Mouse (Mus musculus): ENCODE results near the gene Chd4. TPM values are rescaled to one million over a fixed set of nuclear protein-coding genes. Genes with fewer than 3 reads are reported as not detected.

The Chd4 gene
- total and polyA plus RNA-seq, 3 experiments: 93.0 to 232 (median 173) TPM

DNA sequence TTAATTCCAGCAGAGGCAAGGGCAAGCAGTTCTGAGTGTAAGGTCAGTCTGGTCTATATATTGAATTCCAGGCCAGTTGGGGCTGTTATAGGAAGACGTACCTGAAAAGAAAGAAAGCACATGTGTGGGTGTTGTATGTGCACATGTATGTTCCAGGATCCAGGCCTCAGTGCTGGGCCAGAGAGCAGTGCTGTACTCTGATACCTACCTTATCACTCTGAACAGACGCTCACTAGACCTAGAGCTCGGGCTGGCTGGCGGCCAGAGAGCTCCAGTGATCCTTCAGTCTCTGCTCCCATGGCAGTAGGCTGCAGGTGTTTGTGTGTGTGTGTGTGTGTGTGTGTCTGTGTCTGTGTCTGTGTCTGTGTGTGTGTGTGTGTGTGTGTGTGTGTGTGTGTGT, 8.4 kb downstream of the Chd4 start:
- Histone ChIP-seq H3K79me2 (ENCODE audit: control insufficient read depth, insufficient read depth, low read length, poor library complexity) (peaks cover 6% of the 10 kb centered on the region), H3K4me3 (ENCODE audit: control insufficient read depth in 1 of 2, insufficient read depth in 1 of 2, low read depth in 2 of 2, low read length in 2 of 2) (no peak overlapping the region), H3K27me3 (ENCODE audit: control insufficient read depth in 1 of 2, insufficient read depth in 2 of 2, low read length in 2 of 2) (no peaks in the 10 kb centered on the region), H3K4me1 (ENCODE audit: control insufficient read depth in 1 of 2, insufficient read depth in 2 of 2, low read length in 2 of 2) (peaks cover 2 to 18% of the 10 kb centered on the region in 2 experiments; a peak in 3 of 4 replicates), H3K36me3 (ENCODE audit: control insufficient read depth in 1 of 2, insufficient read depth in 2 of 2, low read length in 2 of 2) (peaks cover 14 to 40% of the 10 kb centered on the region in 2 experiments), H3K27ac (ENCODE audit: control insufficient read depth, low read depth, low read length) (peak overlapping the region; percentile 78), H3K9me3 (replicated peaks; ENCODE audit: insufficient read depth, low read length) (no peaks in the 10 kb centered on the region), H3K9ac (ENCODE audit: control insufficient read depth, low read depth, low read length, poor library complexity, severe bottlenecking) (no peak overlapping the region)
- DNase-seq (ENCODE audit: low read depth, low spot score): peak; percentile 95
- TF ChIP-seq TCF12 (IDR thresholded peaks at IDR 0.05; ENCODE audit: low read depth, low read length): peak; percentile 97
- peak; percentile 89 for TF ChIP-seq MYC (IDR thresholded peaks at IDR 0.05; ENCODE audit: low read depth, low read length)
- peak; percentile 73 for TF ChIP-seq SIN3A (IDR thresholded peaks at IDR 0.05; ENCODE audit: low read length)
- TF ChIP-seq JUND (IDR thresholded peaks at IDR 0.05; ENCODE audit: low read depth, low read length): no peak
- peak; percentile 86 for TF ChIP-seq MXI1 (IDR thresholded peaks at IDR 0.05; ENCODE audit: low read depth, low read length)
- TF ChIP-seq KAT2A (conservative IDR thresholded peaks at IDR 0.05; ENCODE audit: low read depth, low read length): no peak
- TF ChIP-seq BHLHE40 (IDR thresholded peaks at IDR 0.05; ENCODE audit: borderline replicate concordance, low read depth, low read length): 0 out of 2 replicates have a peak, but pooled peaks have one; percentile 48
- peak; percentile 71 for TF ChIP-seq RCOR1 (IDR thresholded peaks at IDR 0.05; ENCODE audit: low read depth, low read length)
- peak; percentile 83 for TF ChIP-seq ETS1 (IDR thresholded peaks at IDR 0.05; ENCODE audit: low read depth, low read length)
- peak; percentile 95 for TF ChIP-seq TAL1 (IDR thresholded peaks at IDR 0.05; ENCODE audit: low read length)
- TF ChIP-seq ZMIZ1 (IDR thresholded peaks at IDR 0.05; ENCODE audit: low read depth, low read length): no peak
- peak; percentile 90 for TF ChIP-seq GATA1 (IDR thresholded peaks at IDR 0.05; ENCODE audit: low read depth, low read length)
- TF ChIP-seq EP300 (IDR thresholded peaks at IDR 0.05; ENCODE audit: low read depth in 1 of 2, low read length in 2 of 2): peak; percentile 85 to 86
- TF ChIP-seq MAX (IDR thresholded peaks at IDR 0.05; ENCODE audit: low read length): peak; percentile 86
- TF ChIP-seq POLR2AphosphoS2 (IDR thresholded peaks at IDR 0.05; ENCODE audit: low read length): peak; percentile 33; the same call in 1 of the 2 replicates
- TF ChIP-seq ZNF384 (IDR thresholded peaks at IDR 0.05; ENCODE audit: low read depth, low read length): no peak

DNA sequence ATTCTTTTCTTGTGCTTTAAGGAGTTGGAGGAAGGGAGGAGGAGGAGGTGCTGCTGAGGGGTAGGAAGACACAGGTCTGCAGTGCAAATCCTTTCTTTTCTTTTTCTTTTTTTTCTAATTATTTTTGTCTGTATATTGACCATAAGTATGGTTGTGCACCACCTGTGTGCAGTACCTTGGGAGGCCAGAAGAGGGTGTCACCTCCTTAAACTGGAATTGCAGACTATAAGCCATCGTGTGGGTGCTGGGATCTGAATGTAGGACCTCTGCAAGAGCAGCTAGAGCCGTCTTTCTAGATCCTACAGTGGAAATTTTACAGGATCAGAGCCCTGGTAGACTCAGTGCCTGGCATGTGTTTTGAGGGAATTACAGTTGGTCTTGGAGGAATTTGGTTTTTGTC, 11.9 kb downstream of the Chd4 start:
- H3K27ac ChIP-seq (ENCODE audit: control insufficient read depth, low read depth, low read length): no peak overlapping the region
- no peak overlapping the region for H3K9ac ChIP-seq (ENCODE audit: control insufficient read depth, low read depth, low read length, poor library complexity, severe bottlenecking)
- TF ChIP-seq RAD21 (IDR thresholded peaks at IDR 0.05; ENCODE audit: low read depth, low read length) (peak; percentile 0; the same call in 1 of the 2 replicates), MAZ (IDR thresholded peaks at IDR 0.05; ENCODE audit: low read depth, low read length) (no peak), UBTF (IDR thresholded peaks at IDR 0.05; ENCODE audit: borderline replicate concordance, insufficient read depth, low read depth, low read length) (no peak), GATA1 (IDR thresholded peaks at IDR 0.05; ENCODE audit: low read depth, low read length) (no peak), SMC3 (IDR thresholded peaks at IDR 0.05; ENCODE audit: low read depth, low read length) (0 out of 2 replicates have a peak, but pooled peaks have one; percentile 16), CTCF (IDR thresholded peaks at IDR 0.05 in 2 of 3, conservative IDR thresholded peaks at IDR 0.05 in 1 of 3; ENCODE audit: control insufficient read depth in 1 of 3, insufficient read depth in 1 of 3, low read depth in 2 of 3, low read length in 3 of 3, poor library complexity in 1 of 3, severe bottlenecking in 1 of 3) (peak; percentile 13 to 44 (median 39); a peak in 5 of 6 replicates)
- H3K36me3 ChIP-seq (ENCODE audit: control insufficient read depth in 1 of 2, insufficient read depth in 2 of 2, low read length in 2 of 2): peaks cover 14 to 49% of the 10 kb centered on the region in 2 experiments
- H3K27me3 ChIP-seq (ENCODE audit: control insufficient read depth in 1 of 2, insufficient read depth in 2 of 2, low read length in 2 of 2): no peaks in the 10 kb centered on the region
- peaks cover 2 to 13% of the 10 kb centered on the region in 2 experiments; a peak in 3 of 4 replicates for H3K4me1 ChIP-seq (ENCODE audit: control insufficient read depth in 1 of 2, insufficient read depth in 2 of 2, low read length in 2 of 2)
- no peaks in the 10 kb centered on the region for H3K9me3 ChIP-seq (replicated peaks; ENCODE audit: insufficient read depth, low read length)
- peak; percentile 57 for DNase-seq (ENCODE audit: low read depth, low spot score)
- no peak overlapping the region for H3K4me3 ChIP-seq (ENCODE audit: control insufficient read depth in 1 of 2, insufficient read depth in 1 of 2, low read depth in 2 of 2, low read length in 2 of 2)
- no peaks in the 10 kb centered on the region for H3K79me2 ChIP-seq (ENCODE audit: control insufficient read depth, insufficient read depth, low read length, poor library complexity)
